Mouse (Mus musculus): ENCODE results near the gene Jag1.

The Jag1 gene

DNA sequence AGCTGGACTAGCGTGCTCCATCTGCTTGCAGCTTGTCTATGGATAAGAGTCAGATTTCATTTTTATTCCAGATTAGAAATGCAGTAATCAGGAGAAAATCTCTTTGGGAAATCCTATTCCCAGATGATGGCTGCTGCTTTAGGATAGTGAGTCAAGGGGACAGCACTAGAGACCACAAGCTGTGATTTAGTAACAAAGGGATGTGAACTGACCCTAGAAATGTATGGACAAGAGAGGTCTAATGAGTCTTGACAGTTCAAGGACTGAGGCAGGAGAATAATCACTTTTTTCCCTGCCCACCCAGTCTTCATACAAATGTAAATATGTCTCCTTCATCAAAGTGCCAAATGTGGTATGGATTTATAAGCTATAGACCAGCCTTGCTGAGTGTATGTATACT lies 52.6 kb downstream of the Jag1 start:
- no peak for DNase-seq (ENCODE audit: low read depth, low spot score)

DNA sequence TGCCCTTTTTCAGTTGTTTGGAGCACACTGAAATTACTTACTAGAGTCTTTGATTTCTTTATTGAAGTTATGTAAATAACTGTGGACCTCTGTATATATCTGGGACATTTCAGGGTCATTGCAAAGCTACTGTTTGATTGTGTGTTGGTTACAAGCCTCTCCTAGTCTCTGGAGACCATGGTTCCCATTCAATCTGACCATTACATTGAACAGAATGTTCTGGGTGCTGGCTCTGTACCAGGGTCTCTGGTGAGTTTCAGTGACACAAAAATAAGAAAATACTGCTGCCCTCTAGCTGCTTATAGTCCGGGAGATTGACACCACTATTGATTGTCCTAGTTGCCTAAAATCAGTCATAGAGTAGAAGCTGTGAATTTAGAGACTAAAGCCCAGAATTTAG lies 66.5 kb downstream of the Jag1 start:
- no peak for DNase-seq (ENCODE audit: low read depth, low spot score)

DNA sequence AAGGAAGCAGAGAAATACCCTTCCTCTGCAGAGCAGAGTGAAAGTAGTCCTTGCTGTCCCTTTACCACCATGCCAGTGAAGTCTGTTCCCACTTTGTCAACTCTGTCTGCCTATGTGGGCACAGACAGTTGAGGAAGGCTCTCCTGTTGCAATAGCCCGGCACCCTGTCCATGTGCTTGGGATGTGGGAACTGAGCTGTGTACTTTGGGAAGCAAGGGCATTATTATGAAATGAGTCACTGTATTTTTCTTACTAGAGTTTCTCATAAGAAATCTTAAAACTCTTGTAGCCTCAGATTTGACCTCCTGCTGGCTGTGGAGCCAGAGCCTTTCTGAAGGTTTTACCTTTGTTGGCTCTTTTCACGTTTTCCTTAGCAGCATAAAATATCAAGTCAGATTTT lies 67.1 kb downstream of the Jag1 start:
- DNase-seq (ENCODE audit: low read depth, low spot score) = no peak

DNA sequence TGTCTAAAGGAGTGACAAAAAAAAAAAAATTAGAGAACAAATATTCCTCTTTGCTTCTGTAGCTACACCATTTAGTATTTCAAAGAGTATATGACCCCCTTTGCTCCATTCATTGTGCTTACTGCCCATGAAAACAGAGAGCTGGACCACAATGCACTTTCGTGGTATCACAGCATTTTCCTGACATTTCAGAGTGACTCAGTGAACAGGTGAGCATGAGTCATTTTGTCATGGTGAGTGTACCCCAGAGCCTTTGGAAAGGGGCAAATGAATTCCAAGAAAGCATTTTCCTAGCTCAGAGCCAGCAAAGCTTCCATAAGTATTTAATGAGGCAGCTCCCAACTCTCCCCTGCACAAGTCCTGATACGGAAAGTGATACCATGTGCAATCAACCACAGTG lies 72.3 kb downstream of the Jag1 start:
- no peak for DNase-seq (ENCODE audit: low read depth, low spot score)

Measured in CD4-positive, CD25-positive, alpha-beta regulatory T cell, adult 2 months (primary cell).